In genomic region chr1:135079021-135079420, GRCm38 (mm10) we compare ENCODE assay signal across 21 mouse cellular contexts. TPM values are rescaled to one million over a fixed set of nuclear protein-coding genes. Genes with fewer than 3 reads are reported as not detected.
"Had no signal": no experiment of that assay in that cellular context is flagged by ENCODE, and none has a peak within 500 bp of the region (broad histone marks: within the 10 kb centered on the region; RNA-seq: fewer than 3 reads in every experiment).

No protein-coding gene starts in this region.

- H3K27ac ChIP-seq: kidney, postnatal 0 days; layer of hippocampus, adult 2 months; left cerebral cortex, adult 2 months; liver, embryonic 13.5 days; macrophage; midbrain, embryonic 10.5 days; midbrain, embryonic 13.5 days; neural tube, embryonic 13.5 days had no signal

- H3K9ac ChIP-seq: liver, embryonic 13.5 days; midbrain, embryonic 13.5 days; neural tube, embryonic 13.5 days had no signal

- H3K9me3 ChIP-seq: liver, embryonic 13.5 days; midbrain, embryonic 10.5 days; midbrain, embryonic 13.5 days had no signal

- H3K4me2 ChIP-seq: liver, embryonic 13.5 days; midbrain, embryonic 13.5 days; neural tube, embryonic 13.5 days had no signal

- ATAC-seq: intestine, postnatal 0 days; midbrain, embryonic 13.5 days; midbrain, embryonic 16.5 days had no signal

- H3K36me3 ChIP-seq: liver, embryonic 13.5 days; midbrain, embryonic 10.5 days; midbrain, embryonic 13.5 days; neural tube, embryonic 13.5 days had no signal

- H3K4me1 ChIP-seq: liver, embryonic 13.5 days had no signal

- H3K4me3 ChIP-seq: layer of hippocampus, adult 2 months; left cerebral cortex, adult 2 months; liver, embryonic 13.5 days; megakaryocyte, embryonic 14.5 days; midbrain, embryonic 10.5 days; midbrain, embryonic 13.5 days; myocyte; neural tube, embryonic 13.5 days had no signal

- DNase-seq: kidney, adult 2 months; kidney, postnatal 25 days; layer of hippocampus, adult 9-11 months; layer of hippocampus, postnatal 36 days; liver, embryonic 13.5 days; retina, postnatal 1 day; thymus, postnatal 25 days had no signal

RNA-seq across cellular contexts. Expression of gene Lgr6, which starts 26.1 kb away (rescaled TPM):
- total RNA-seq: monocyte, adult 5-6 weeks; neutrophil, adult 5-6 weeks had no signal
- polyA plus RNA-seq: liver, adult 2 months; macrophage had no signal

RNA-seq across cellular contexts. Expression of gene Ptpn7, which starts 53.5 kb away (rescaled TPM):
- total RNA-seq: layer of hippocampus, adult 2 months; layer of hippocampus, postnatal 36 days had no signal
